Mouse (Mus musculus) testis, adult 2 months (tissue): ENCODE data around the gene Gm45799. TPM values are rescaled to one million over a fixed set of nuclear protein-coding genes. Genes with fewer than 3 reads are reported as not detected.

ENCODE experiments used
- H3K27ac ChIP-seq: fragments of 200-500 bp; 2 replicates; pipeline ENCODE4 v1.5.1; 2012; ENCODE audit warnings: low read depth, low read length; ENCODE audit not compliant: control insufficient read depth, insufficient read depth
- H3K27me3 ChIP-seq: fragments of 200-500 bp; 2 replicates; pipeline ENCODE4 v1.6.1; 2012; ENCODE audit warnings: mild to moderate bottlenecking, low read length, moderate library complexity; ENCODE audit not compliant: control insufficient read depth, insufficient read depth
- H3K36me3 ChIP-seq: fragments of 200-500 bp; 2 replicates; pipeline ENCODE4 v1.6.1; 2012; ENCODE audit warnings: mild to moderate bottlenecking, low read length; ENCODE audit not compliant: control insufficient read depth, insufficient read depth
- H3K4me1 ChIP-seq: fragments of 200-500 bp; 2 replicates; pipeline ENCODE4 v1.6.1; 2012; ENCODE audit warnings: low read length; ENCODE audit not compliant: control insufficient read depth, insufficient read depth
- H3K4me3 ChIP-seq: fragments of 200-500 bp; 2 replicates; pipeline ENCODE4 v1.5.1; 2012; ENCODE audit warnings: low read depth, mild to moderate bottlenecking, low read length, moderate library complexity, mixed read lengths; ENCODE audit not compliant: control insufficient read depth
- CTCF ChIP-seq: fragments of 200-500 bp; IDR thresholded peaks from 2 replicates; pipeline ENCODE4 v1.5.1; 2012; ENCODE audit warnings: low read depth, mild to moderate bottlenecking, inconsistent platforms, low read length, moderate library complexity; ENCODE audit not compliant: control insufficient read depth, insufficient read depth, insufficient replicate concordance
- POLR2A ChIP-seq: fragments of 200-500 bp; IDR thresholded peaks from 2 replicates; pipeline ENCODE4 v1.6.1; 2012; ENCODE audit warnings: low read depth, mild to moderate bottlenecking, inconsistent platforms, low read length, moderate library complexity; ENCODE audit not compliant: control insufficient read depth
- polyA plus RNA-seq: library from polyadenylated mRNA; depleted of rRNA; stranded (reverse); fragments of >200 nt; gene quantifications from 2 replicates; pipeline ENCODE4 v1.2.3, GENCODE M21; 2012; rRNA removed

Gm45799 gene
- polyA plus RNA-seq, 1 experiment, result 52.1 TPM

- no peak overlapping the region for H3K27ac ChIP-seq
- no peak overlapping the region for H3K4me3 ChIP-seq
- H3K4me1 ChIP-seq, result no peaks in the 10 kb centered on the region
- H3K27me3 ChIP-seq, result no peaks in the 10 kb centered on the region
- no peaks in the 10 kb centered on the region for H3K36me3 ChIP-seq
- TF ChIP-seq CTCF (no peak), POLR2A (no peak)
Observed at GRCm38 (mm10) chr7:105721916-105722315, 81.6 kb downstream of the Gm45799 start.

GRCm38 (mm10) chr7:105726144-105726979, 86.0 kb downstream of the Gm45799 start:
- Histone ChIP-seq H3K27me3 (no peaks in the 10 kb centered on the region), H3K4me3 (no peak overlapping the region), H3K4me1 (no peaks in the 10 kb centered on the region), H3K36me3 (no peaks in the 10 kb centered on the region), H3K27ac (no peak overlapping the region)
- TF ChIP-seq POLR2A, result no peak
- no peak for TF ChIP-seq CTCF

GRCm38 (mm10) chr7:105726980-105727325, 86.6 kb downstream of the Gm45799 start:
- TF ChIP-seq CTCF (no peak), POLR2A (no peak)

GRCm38 (mm10) chr7:105728701-105729428, 88.5 kb downstream of the Gm45799 start:
- peak overlapping the region; percentile 30; the same call in 1 of the 2 replicates for H3K27ac ChIP-seq
- H3K36me3 ChIP-seq, result no peaks in the 10 kb centered on the region
- no peak overlapping the region for H3K4me3 ChIP-seq
- TF ChIP-seq CTCF, result no peak
- TF ChIP-seq POLR2A, result no peak
- no peaks in the 10 kb centered on the region for H3K4me1 ChIP-seq
- H3K27me3 ChIP-seq, result no peaks in the 10 kb centered on the region

More at GRCm38 (mm10) chr7:105726980-105727325, 86.6 kb downstream of the Gm45799 start:
- no peak overlapping the region for H3K4me3 ChIP-seq
- no peaks in the 10 kb centered on the region for H3K4me1 ChIP-seq
- no peak overlapping the region for H3K27ac ChIP-seq
- H3K27me3 ChIP-seq, result no peaks in the 10 kb centered on the region
- H3K36me3 ChIP-seq, result no peaks in the 10 kb centered on the region

- TF ChIP-seq CTCF (no peak), POLR2A (no peak)
- Histone ChIP-seq H3K4me3 (no peak overlapping the region), H3K27me3 (no peaks in the 10 kb centered on the region), H3K36me3 (no peaks in the 10 kb centered on the region), H3K27ac (no peak overlapping the region), H3K4me1 (peaks cover 3% of the 10 kb centered on the region)
Observed at GRCm38 (mm10) chr7:105733836-105734235, 93.5 kb downstream of the Gm45799 start.

Other genes with a start within 250 kb of the Gm45799 start
- 73.7 and 76.9 TPM in 2 replicates for gene Fam160a2, start 240.5 kb upstream of the Gm45799 start, polyA plus RNA-seq
- gene Cnga4, start 236.0 kb upstream of the Gm45799 start, polyA plus RNA-seq, result 7.9 and 8.3 TPM in 2 replicates
- gene Cckbr, start 214.8 kb upstream of the Gm45799 start, polyA plus RNA-seq, result 0.07 and 0.12 TPM in 2 replicates
- gene Cavin3, start 158.3 kb upstream of the Gm45799 start, polyA plus RNA-seq, result 2.0 and 4.9 TPM in 2 replicates
- gene Smpd1, start 86.2 kb upstream of the Gm45799 start, polyA plus RNA-seq, result 3.9 and 4.0 TPM in 2 replicates
- gene Apbb1, start 58.9 kb upstream of the Gm45799 start, polyA plus RNA-seq, result 33.9 and 37.4 TPM in 2 replicates
- gene Hpx, start 40.4 kb upstream of the Gm45799 start, polyA plus RNA-seq, result 0.30 and 0.36 TPM in 2 replicates
- 4.6 and 5.1 TPM in 2 replicates for gene Trim3, start 7.0 kb upstream of the Gm45799 start, polyA plus RNA-seq
- 73.6 and 76.1 TPM in 2 replicates for gene Timm10b, start 496 bp upstream of the Gm45799 start, polyA plus RNA-seq
- gene Arfip2, start 136 bp upstream of the Gm45799 start, polyA plus RNA-seq, result 12.4 and 12.5 TPM in 2 replicates
- 31.7 and 31.9 TPM in 2 replicates for gene Dnhd1, start 10.3 kb downstream of the Gm45799 start, polyA plus RNA-seq
- 42.9 and 44.0 TPM in 2 replicates for gene Ilk, start 96.0 kb downstream of the Gm45799 start, polyA plus RNA-seq
- gene Rrp8, start 96.8 kb downstream of the Gm45799 start, polyA plus RNA-seq, result 2.1 and 2.4 TPM in 2 replicates
- 472 and 503 TPM in 2 replicates for gene Taf10, start 103.8 kb downstream of the Gm45799 start, polyA plus RNA-seq
- 9.9 and 10.5 TPM in 2 replicates for gene Tpp1, start 111.7 kb downstream of the Gm45799 start, polyA plus RNA-seq
- gene Dchs1, start 147.1 kb downstream of the Gm45799 start, polyA plus RNA-seq, result 3.2 and 5.5 TPM in 2 replicates
- gene Mrpl17, start 170.5 kb downstream of the Gm45799 start, polyA plus RNA-seq, result 73.3 and 97.2 TPM in 2 replicates